Mouse (Mus musculus) heart, embryonic 16.5 days (tissue): Measurements from ENCODE around the gene Lats1. TPM values are rescaled to one million over a fixed set of nuclear protein-coding genes. Genes with fewer than 3 reads are reported as not detected.
A peak's percentile ranks its signal among the peaks of the same experiment; 100 is the strongest.

Experiments used
- ATAC-seq: fragments of 200-750 bp; cut with Nextera tagmentation; replicated peaks from 2 replicates; pipeline ENCODE4 v1.8.0; 2017; ENCODE audit warnings: moderate number of reproducible peaks; ENCODE audit not compliant: insufficient read depth, low FRiP score; ENCODE audit errors: extremely low read depth
- H3K27ac ChIP-seq: fragments of 300-500 bp; sonication (generic); 2 replicates; pipeline ENCODE4 v1.5.1; 2014; ENCODE audit warnings: mild to moderate bottlenecking, low read length, control low read depth, moderate library complexity
- H3K27me3 ChIP-seq: fragments of 300-500 bp; sonication (generic); 2 replicates; pipeline ENCODE4 v1.6.1; 2014; ENCODE audit warnings: low read length, mixed read lengths; ENCODE audit not compliant: control insufficient read depth, insufficient read depth
- H3K36me3 ChIP-seq: fragments of 300-500 bp; sonication (generic); 2 replicates; pipeline ENCODE4 v1.6.1; 2014; ENCODE audit not compliant: control insufficient read depth, insufficient read depth
- H3K4me1 ChIP-seq: fragments of 300-500 bp; sonication (generic); 2 replicates; pipeline ENCODE4 v1.6.1; 2014; ENCODE audit warnings: low read length, mixed read lengths; ENCODE audit not compliant: control insufficient read depth, insufficient read depth
- H3K4me2 ChIP-seq: fragments of 300-500 bp; sonication (generic); 2 replicates; pipeline ENCODE4 v1.6.1; 2014; ENCODE audit warnings: low read depth, mild to moderate bottlenecking, control low read depth, low read length
- H3K4me3 ChIP-seq: fragments of 300-500 bp; sonication (generic); 2 replicates; pipeline ENCODE4 v1.5.1; 2014; ENCODE audit warnings: mild to moderate bottlenecking, control low read depth, low read length
- H3K9ac ChIP-seq: fragments of 300-500 bp; sonication (generic); 2 replicates; pipeline ENCODE4 v1.6.1; 2014; ENCODE audit warnings: low read length, control low read depth
- H3K9me3 ChIP-seq: fragments of 300-500 bp; sonication (generic); replicated peaks from 2 replicates; pipeline ENCODE4 v1.6.1; 2016; ENCODE audit warnings: low read length; ENCODE audit not compliant: control insufficient read depth
- WGBS: fragments of 180-500 bp; shearing (Covaris S2); extraction: QIAGEN DNeasy Blood & Tissue Kit; methylation state at CpG from one replicate; pipeline ENCODE4 v1.1.7; 2014; 5-methylcytosine and 5-hydroxymethylcytosine counted together
- polyA plus RNA-seq: library from polyadenylated mRNA; unstranded; fragments of >200 nt; fragmentation: Nextera tagmentation; extraction: Ambion mirVana; gene quantifications from 2 replicates; pipeline ENCODE4 v1.2.1, GENCODE M21; 2015

Lats1 gene
- polyA plus RNA-seq, 1 experiment from 2014 or later, result 3.1 TPM

DNA sequence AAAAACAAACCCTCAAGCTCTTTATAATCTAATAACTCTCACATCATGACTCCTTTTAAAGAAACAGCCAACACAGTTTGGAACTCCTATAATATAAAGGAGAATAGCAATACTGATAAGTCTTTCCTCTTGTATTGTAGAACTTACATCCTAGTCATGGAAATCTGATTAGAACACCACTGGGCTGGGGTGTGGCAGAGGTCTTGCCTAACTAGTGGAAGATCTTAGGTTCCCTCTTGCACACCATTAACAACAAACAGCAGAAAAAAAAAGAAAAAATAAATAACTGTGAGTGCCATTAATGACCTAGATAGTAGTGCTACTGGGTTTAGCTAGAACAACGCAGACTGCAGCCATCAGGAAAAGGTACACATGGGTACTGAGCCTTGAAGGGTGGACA, 16.1 kb upstream of the Lats1 start:
- Histone ChIP-seq H3K36me3 (no peaks in the 10 kb centered on the region), H3K9ac (no peak overlapping the region), H3K9me3 (no peaks in the 10 kb centered on the region), H3K4me2 (no peak overlapping the region), H3K4me3 (no peak overlapping the region), H3K4me1 (peaks cover 19% of the 10 kb centered on the region), H3K27ac (no peak overlapping the region), H3K27me3 (no peaks in the 10 kb centered on the region)
- ATAC-seq, result no peak
- 80% methylated on average over 1 of the region's 1 CpGs for WGBS

DNA sequence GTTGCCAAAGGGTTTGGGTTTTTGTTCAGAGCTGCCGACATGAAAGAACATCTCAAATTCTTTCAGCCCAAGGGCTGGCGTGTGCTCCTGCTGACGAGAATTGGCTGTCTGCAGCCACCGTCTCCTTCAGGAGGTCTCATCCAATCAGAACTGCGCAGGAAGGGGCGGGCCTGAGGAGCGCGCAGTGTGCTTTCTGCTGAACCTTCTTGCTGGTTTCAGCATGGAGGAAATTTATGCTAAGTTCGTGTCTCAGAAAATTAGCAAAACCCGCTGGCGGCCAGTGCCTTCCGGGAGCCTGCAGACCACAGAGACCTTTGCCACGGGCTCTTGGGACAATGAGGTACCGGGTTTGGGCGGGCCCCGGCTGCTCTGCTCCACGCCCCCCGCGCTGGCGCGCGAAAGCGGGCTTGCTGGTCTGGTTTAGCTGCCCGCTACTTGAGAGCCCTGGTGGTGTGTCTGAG, 13.6 kb upstream of the Lats1 start, which contains the start of gene Nup43:
Nup43 (plus strand) TSS at position 162 of the 461 bp plus-strand sequence.
- Histone ChIP-seq H3K36me3 (peaks cover 3% of the 10 kb centered on the region), H3K27ac (peak within 1 kb of the TSS; percentile 73), H3K9me3 (no peaks in the 10 kb centered on the region), H3K27me3 (no peaks in the 10 kb centered on the region), H3K4me1 (peaks cover 15% of the 10 kb centered on the region), H3K9ac (peak within 1 kb of the TSS; percentile 84), H3K4me3 (peak within 1 kb of the TSS; percentile 95), H3K4me2 (peak within 1 kb of the TSS; percentile 94)
- peak; percentile 69 for ATAC-seq
- 0% methylated on average over 24 of the region's 24 CpGs for WGBS

DNA sequence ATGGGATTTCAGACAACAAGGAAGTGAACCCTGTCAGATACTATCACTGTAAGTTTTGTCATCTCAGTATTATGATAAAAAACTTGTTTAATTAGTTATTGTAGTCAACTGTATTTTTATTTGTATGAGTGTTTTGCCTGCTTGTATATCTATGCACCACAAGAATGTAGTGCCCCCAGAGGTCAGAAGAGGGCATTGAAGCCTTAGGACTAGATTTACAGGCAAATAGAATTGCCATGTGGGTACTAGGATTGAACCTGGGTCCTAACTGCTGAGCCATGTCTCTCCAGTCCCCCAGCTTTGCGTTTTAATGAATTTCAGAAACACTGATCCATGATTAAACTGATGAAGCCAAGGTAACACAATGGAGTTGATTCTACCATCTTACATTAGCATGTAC, 7.3 kb upstream of the Lats1 start:
- H3K27ac ChIP-seq, result no peak overlapping the region
- ATAC-seq, result no peak
- H3K4me3 ChIP-seq, result no peak overlapping the region
- peaks cover 26% of the 10 kb centered on the region for H3K36me3 ChIP-seq
- no peak overlapping the region for H3K9ac ChIP-seq
- no peaks in the 10 kb centered on the region for H3K9me3 ChIP-seq
- H3K4me1 ChIP-seq, result no peaks in the 10 kb centered on the region
- no peak overlapping the region for H3K4me2 ChIP-seq
- no peaks in the 10 kb centered on the region for H3K27me3 ChIP-seq
- whole genome bisulfite sequencing, result 73% methylated on average over 1 of the region's 1 CpGs

DNA sequence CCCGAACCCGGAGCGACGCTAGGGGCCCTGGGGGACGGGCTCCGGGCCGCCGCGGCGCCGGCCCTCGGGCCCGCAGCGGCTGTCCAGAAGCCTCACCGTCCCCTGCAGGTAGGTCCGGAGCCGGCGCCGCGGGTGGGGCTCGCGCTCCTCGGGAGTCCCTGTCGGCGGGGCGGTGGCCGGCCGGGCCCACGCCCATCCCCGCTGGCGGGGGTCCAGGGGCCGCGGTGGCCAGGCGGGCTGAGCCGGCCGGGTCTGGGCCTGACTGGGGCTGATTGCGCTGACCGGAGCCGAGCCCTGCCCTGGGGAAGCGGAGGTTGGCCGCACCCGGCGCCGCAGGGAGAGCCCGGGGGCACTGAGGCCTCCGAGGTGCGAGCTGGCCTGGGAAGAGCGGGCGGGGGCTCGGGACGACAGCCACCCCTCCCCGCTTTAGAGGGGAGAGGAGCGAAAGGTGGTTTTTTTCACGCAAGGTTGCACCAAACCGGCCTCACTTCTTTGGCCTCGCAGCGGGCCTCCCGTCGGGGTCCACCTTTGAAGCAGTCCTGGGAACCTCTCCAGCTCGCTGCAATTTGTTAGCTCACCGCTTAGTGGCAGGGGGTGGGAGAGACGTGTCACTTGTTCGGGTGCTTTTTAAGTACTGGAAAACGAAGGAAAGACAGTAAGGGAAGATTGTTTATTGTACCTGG, 470 bp downstream of the Lats1 start:
- Histone ChIP-seq H3K4me3 (peak overlapping the region; percentile 95), H3K4me2 (peak overlapping the region; percentile 83), H3K9ac (peak overlapping the region; percentile 100), H3K9me3 (no peaks in the 10 kb centered on the region), H3K27me3 (no peaks in the 10 kb centered on the region), H3K4me1 (peaks cover 26% of the 10 kb centered on the region), H3K36me3 (peaks cover 12% of the 10 kb centered on the region; the same call in 1 of the 2 replicates), H3K27ac (peak overlapping the region; percentile 99)
- ATAC-seq, result peak; percentile 91
- WGBS, result under 1% methylated on average over 53 of the region's 64 CpGs

DNA sequence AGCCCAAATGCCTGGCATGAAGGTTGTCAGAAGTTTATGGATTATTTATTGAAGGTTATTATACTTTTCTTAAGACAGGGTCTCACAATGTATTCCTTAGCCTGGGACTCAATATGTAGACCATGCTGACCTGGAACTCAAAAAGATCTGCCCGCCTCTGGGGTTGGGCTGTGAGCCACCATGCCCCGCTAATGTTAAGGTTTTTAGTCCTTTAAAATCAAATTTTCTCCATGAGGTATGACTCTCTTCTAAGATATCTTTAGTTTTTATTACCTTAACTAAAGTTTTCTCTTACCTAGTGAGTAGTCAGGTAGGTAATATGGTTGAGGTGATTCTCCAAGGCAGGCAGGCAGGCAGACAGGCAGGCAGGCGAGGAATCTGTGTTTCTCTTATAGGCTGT, 1.2 kb downstream of the Lats1 start:
- Histone ChIP-seq H3K4me1 (peaks cover 28% of the 10 kb centered on the region), H3K9ac (peak overlapping the region; percentile 100)
- ATAC-seq, result no peak

DNA sequence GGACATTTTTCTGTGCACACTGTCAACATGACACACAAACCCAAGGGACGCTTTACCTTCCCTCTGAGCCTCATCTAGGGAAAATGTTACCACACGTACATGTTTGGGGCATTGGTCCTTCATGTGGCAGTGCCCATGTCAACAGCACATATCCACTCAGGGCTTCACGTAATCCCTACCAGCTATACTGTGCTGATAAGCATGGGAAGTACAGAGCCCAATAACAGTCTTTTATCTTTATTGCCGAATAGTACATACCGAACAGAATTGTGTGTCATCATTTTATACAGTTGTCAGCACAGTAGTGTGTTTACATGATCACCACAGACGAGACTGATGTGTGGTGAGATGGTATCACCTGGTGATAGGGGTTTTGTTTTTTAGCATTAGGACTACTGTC, 5.9 kb downstream of the Lats1 start:
- no peak overlapping the region for H3K4me3 ChIP-seq
- peaks cover 9% of the 10 kb centered on the region; the same call in 1 of the 2 replicates for H3K36me3 ChIP-seq
- no peak overlapping the region for H3K4me2 ChIP-seq
- peaks cover 24% of the 10 kb centered on the region for H3K4me1 ChIP-seq
- no peak overlapping the region for H3K9ac ChIP-seq
- no peak overlapping the region for H3K27ac ChIP-seq
- H3K9me3 ChIP-seq, result no peaks in the 10 kb centered on the region
- no peaks in the 10 kb centered on the region for H3K27me3 ChIP-seq
- ATAC-seq, result no peak
- 74% methylated on average over 6 of the region's 6 CpGs for WGBS

More for the DNA sequence above, 1.2 kb downstream of the Lats1 start:
- Histone ChIP-seq H3K4me3 (peak overlapping the region; percentile 95), H3K27ac (0 out of 2 replicates have a peak overlapping the region, but pooled peaks have one; percentile 13), H3K27me3 (no peaks in the 10 kb centered on the region), H3K4me2 (peak overlapping the region; percentile 83), H3K9me3 (no peaks in the 10 kb centered on the region), H3K36me3 (peaks cover 9% of the 10 kb centered on the region; the same call in 1 of the 2 replicates)
- 33% methylated on average over 3 of the region's 3 CpGs for WGBS

DNA sequence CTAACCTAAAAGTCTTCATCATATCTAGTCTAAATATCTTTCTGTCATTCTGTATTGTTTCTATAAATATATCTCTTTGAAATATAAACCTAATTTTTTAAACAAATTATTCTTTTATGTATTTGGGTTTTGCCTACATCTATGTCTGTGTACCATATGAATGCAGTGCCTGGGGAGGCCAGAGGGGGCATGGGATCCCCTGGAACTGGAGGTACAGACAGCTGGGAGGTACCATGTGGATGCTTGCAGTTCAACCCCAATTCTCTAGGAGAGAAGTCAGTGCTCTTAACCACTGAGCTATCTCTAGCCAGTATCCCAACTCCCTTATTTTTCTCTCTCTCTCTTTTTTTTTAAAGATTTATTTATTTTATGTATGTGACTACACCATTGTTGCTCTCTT, 14.3 kb downstream of the Lats1 start:
- Histone ChIP-seq H3K27me3 (no peaks in the 10 kb centered on the region), H3K4me3 (no peak overlapping the region), H3K4me2 (no peak overlapping the region), H3K9ac (no peak overlapping the region), H3K27ac (no peak overlapping the region), H3K36me3 (peaks cover 62% of the 10 kb centered on the region), H3K9me3 (no peaks in the 10 kb centered on the region), H3K4me1 (peaks cover 5% of the 10 kb centered on the region; the same call in 1 of the 2 replicates)
- ATAC-seq, result no peak

DNA sequence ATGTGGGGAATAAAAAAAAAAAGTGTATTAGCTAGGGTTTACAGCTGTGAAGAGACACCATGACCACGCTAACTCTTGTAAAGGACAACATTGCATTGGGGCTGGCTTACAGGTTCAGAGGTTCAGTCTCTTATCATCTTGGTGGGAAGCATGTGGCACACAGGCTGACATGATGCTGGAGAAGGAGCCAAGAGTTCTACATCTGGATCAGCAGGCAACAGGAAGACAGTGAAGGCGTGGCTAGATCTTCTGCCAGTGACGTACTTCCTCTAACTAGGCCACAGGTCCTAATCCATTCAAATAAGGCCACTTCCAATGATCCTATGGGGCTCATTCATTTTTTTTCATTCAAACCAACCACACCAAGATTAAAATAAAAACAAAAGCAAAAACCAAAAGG, 19.1 kb downstream of the Lats1 start:
- H3K9me3 ChIP-seq, result no peaks in the 10 kb centered on the region
- no peaks in the 10 kb centered on the region for H3K27me3 ChIP-seq
- peaks cover 67% of the 10 kb centered on the region for H3K36me3 ChIP-seq
- H3K4me1 ChIP-seq, result no peaks in the 10 kb centered on the region
- no peak overlapping the region for H3K4me3 ChIP-seq
- no peak overlapping the region for H3K27ac ChIP-seq
- no peak overlapping the region for H3K9ac ChIP-seq
- no peak for ATAC-seq
- 74% methylated on average over 3 of the region's 3 CpGs for whole genome bisulfite sequencing
- H3K4me2 ChIP-seq, result no peak overlapping the region

DNA sequence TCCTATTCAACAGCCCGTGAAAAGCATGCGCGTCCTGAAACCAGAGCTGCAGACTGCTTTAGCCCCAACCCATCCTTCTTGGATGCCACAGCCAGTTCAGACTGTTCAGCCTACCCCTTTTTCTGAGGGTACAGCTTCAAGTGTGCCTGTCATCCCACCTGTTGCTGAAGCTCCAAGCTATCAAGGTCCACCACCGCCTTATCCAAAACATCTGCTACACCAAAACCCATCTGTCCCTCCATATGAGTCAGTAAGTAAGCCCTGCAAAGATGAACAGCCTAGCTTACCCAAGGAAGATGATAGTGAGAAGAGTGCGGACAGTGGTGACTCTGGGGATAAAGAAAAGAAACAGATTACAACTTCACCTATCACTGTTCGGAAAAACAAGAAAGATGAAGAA, 21.6 kb downstream of the Lats1 start:
- Histone ChIP-seq H3K4me1 (no peaks in the 10 kb centered on the region), H3K4me2 (no peak overlapping the region), H3K36me3 (peaks cover 71% of the 10 kb centered on the region), H3K27me3 (no peaks in the 10 kb centered on the region), H3K27ac (no peak overlapping the region), H3K9me3 (no peaks in the 10 kb centered on the region), H3K4me3 (no peak overlapping the region), H3K9ac (no peak overlapping the region)
- WGBS, result 80% methylated on average over 6 of the region's 6 CpGs
- ATAC-seq, result no peak
